Mouse (Mus musculus) cerebellum, adult 2 months (tissue): ENCODE results near the gene Frat2.

ENCODE experiments used
- CTCF ChIP-seq: fragments of 200-500 bp; IDR thresholded peaks from 2 replicates; pipeline ENCODE4 v1.5.1; 2011; ENCODE audit warnings: low read depth, mild to moderate bottlenecking, control low read depth, low read length, moderate library complexity, borderline replicate concordance; ENCODE audit not compliant: insufficient read depth
- POLR2A ChIP-seq: fragments of 200-500 bp; IDR thresholded peaks from 2 replicates; pipeline ENCODE4 v1.6.1; 2011; ENCODE audit warnings: low read length, control low read depth, borderline replicate concordance; ENCODE audit not compliant: insufficient read depth

- TF ChIP-seq POLR2A (no peak), CTCF (no peak)
These were observed 5.2 kb downstream of the Frat2 start for GRCm38 (mm10) chr19:41842706-41843105.
